Mouse (Mus musculus) cerebellum, adult 11 months (tissue): ENCODE data around the gene Bcam.
A peak's percentile ranks its signal among the peaks of the same experiment; 100 is the strongest.

Experiments used
- DNase-seq: peaks from one replicate; pipeline ENCODE4 v3.0.0; 2022

Bcam gene

GRCm38 (mm10) chr7:19751070-19751383 lies 19.8 kb downstream of the Bcam start:
- DNase-seq = no peak

- peak; percentile 42 for DNase-seq
These were observed 20.4 kb downstream of the Bcam start, which contains the start of gene Nectin2 for GRCm38 (mm10) chr7:19750217-19751069. TSS of gene Nectin2 (minus strand) at chr7:19750483.

- DNase-seq = peak; percentile 65
These were observed 21.2 kb downstream of the Bcam start for GRCm38 (mm10) chr7:19749389-19750216.

- DNase-seq = no peak
These were observed 22.3 kb downstream of the Bcam start for GRCm38 (mm10) chr7:19748219-19749195.

- DNase-seq = no peak
These were observed 23.2 kb downstream of the Bcam start for GRCm38 (mm10) chr7:19747420-19748218.

GRCm38 (mm10) chr7:19746426-19747201 lies 24.2 kb downstream of the Bcam start:
- no peak for DNase-seq

- DNase-seq = no peak
These were observed 24.8 kb downstream of the Bcam start for GRCm38 (mm10) chr7:19745971-19746370.

GRCm38 (mm10) chr7:19744590-19745385 lies 26.0 kb downstream of the Bcam start:
- DNase-seq = no peak

- no peak for DNase-seq
These were observed 27.0 kb downstream of the Bcam start for GRCm38 (mm10) chr7:19743791-19744190.

- DNase-seq = no peak
These were observed 28.3 kb downstream of the Bcam start for GRCm38 (mm10) chr7:19742468-19742867.

GRCm38 (mm10) chr7:19741329-19742031 lies 29.3 kb downstream of the Bcam start:
- no peak for DNase-seq

GRCm38 (mm10) chr7:19740269-19740668 lies 30.5 kb downstream of the Bcam start:
- no peak for DNase-seq

- DNase-seq = no peak
These were observed 32.0 kb downstream of the Bcam start for GRCm38 (mm10) chr7:19738771-19739170.

GRCm38 (mm10) chr7:19736389-19737057 lies 34.3 kb downstream of the Bcam start:
- no peak for DNase-seq

- no peak for DNase-seq
These were observed 36.6 kb downstream of the Bcam start for GRCm38 (mm10) chr7:19734178-19734666.

- no peak for DNase-seq
These were observed 44.3 kb downstream of the Bcam start for GRCm38 (mm10) chr7:19726541-19726940.

GRCm38 (mm10) chr7:19724167-19724566 lies 46.6 kb downstream of the Bcam start:
- no peak for DNase-seq

- no peak for DNase-seq
These were observed 48.0 kb downstream of the Bcam start for GRCm38 (mm10) chr7:19722754-19723195.

GRCm38 (mm10) chr7:19719200-19719599 lies 51.6 kb downstream of the Bcam start:
- DNase-seq = no peak
